Mouse (Mus musculus) layer of hippocampus, adult 8-10 months (tissue): ENCODE data around the gene Mras. TPM values are rescaled to one million over a fixed set of nuclear protein-coding genes. Genes with fewer than 3 reads are reported as not detected.

Experiments
- DNase-seq, 2 experiments: peaks; one replicate each; pipeline ENCODE4 v3.0.0; 2022; ENCODE audit warnings: low spot score in 2 of 2
- total RNA-seq, 4 experiments: library from RNA; stranded (reverse); gene quantifications; 2 replicates each; pipeline ENCODE4 v1.2.4; 2022

The Mras gene
- total RNA-seq, result 100 to 1,000 TPM; 133 to 164 (median 142) TPM

- DNase-seq, result no peak
Observed at GRCm38 (mm10) chr9:99437031-99437764, at the start of gene Mras. Gene Mras (minus strand): TSS chr9:99437381.

- DNase-seq, result no peak
Observed at GRCm38 (mm10) chr9:99485144-99485543, 48.0 kb upstream of the Mras start.

GRCm38 (mm10) chr9:99484632-99485031 is 47.5 kb upstream of the Mras start:
- DNase-seq, result no peak

GRCm38 (mm10) chr9:99483191-99483590 is 46.0 kb upstream of the Mras start:
- no peak for DNase-seq

- DNase-seq, result peak in 1 of 2 experiments; percentile 29
Observed at GRCm38 (mm10) chr9:99480764-99481163, 43.6 kb upstream of the Mras start.

- peak; percentile 33 to 36 for DNase-seq
Observed at GRCm38 (mm10) chr9:99479181-99479711, 42.1 kb upstream of the Mras start.

GRCm38 (mm10) chr9:99471334-99471733 is 34.2 kb upstream of the Mras start:
- no peak for DNase-seq

GRCm38 (mm10) chr9:99470347-99471092 is 33.3 kb upstream of the Mras start:
- DNase-seq, result no peak

- DNase-seq, result no peak
Observed at GRCm38 (mm10) chr9:99469681-99470273, 32.6 kb upstream of the Mras start.

- DNase-seq, result no peak
Observed at GRCm38 (mm10) chr9:99468572-99468971, 31.4 kb upstream of the Mras start.

- no peak for DNase-seq
Observed at GRCm38 (mm10) chr9:99464876-99465275, 27.7 kb upstream of the Mras start.

GRCm38 (mm10) chr9:99459730-99460129 is 22.5 kb upstream of the Mras start:
- no peak for DNase-seq

- no peak for DNase-seq
Observed at GRCm38 (mm10) chr9:99458529-99459208, 21.5 kb upstream of the Mras start.

- DNase-seq, result no peak
Observed at GRCm38 (mm10) chr9:99454211-99454610, 17.0 kb upstream of the Mras start.

GRCm38 (mm10) chr9:99451161-99451560 is 14.0 kb upstream of the Mras start, which contains the start of gene Nme9:
Gene Nme9 (plus strand): TSS chr9:99451475.
- DNase-seq, result no peak

GRCm38 (mm10) chr9:99449886-99450647 is 12.9 kb upstream of the Mras start:
- DNase-seq, result no peak

GRCm38 (mm10) chr9:99447323-99447722 is 10.1 kb upstream of the Mras start:
- peak in 1 of 2 experiments; percentile 49 for DNase-seq

GRCm38 (mm10) chr9:99446259-99446658 is 9.1 kb upstream of the Mras start:
- no peak for DNase-seq

- no peak for DNase-seq
Observed at GRCm38 (mm10) chr9:99444590-99445178, 7.5 kb upstream of the Mras start.
